ENCODE assay signal across 30 mouse cellular contexts in the genomic region with DNA sequence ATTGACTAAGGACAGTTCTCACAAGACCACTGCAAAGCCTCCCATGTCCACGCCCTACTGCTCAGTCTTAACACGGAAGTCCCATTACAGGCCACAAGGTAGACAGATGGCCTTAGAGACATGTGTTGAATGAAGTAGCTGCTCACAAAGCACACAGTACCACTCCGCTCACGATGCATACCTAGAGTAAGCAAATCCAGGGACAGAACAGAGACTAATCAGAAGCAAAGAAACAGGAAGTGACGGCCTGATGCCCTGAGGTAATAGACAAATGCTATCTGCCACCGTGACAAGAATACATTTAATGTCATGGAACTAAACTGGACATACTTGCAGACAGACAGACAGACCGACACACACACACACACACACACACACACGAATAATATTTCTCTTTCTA. TPM values are rescaled to one million over a fixed set of nuclear protein-coding genes. Genes with fewer than 3 reads are reported as not detected.
"Had no signal": no experiment of that assay in that cellular context is flagged by ENCODE, and none has a peak within 500 bp of the region (broad histone marks: within the 10 kb centered on the region; RNA-seq: fewer than 3 reads in every experiment).

No protein-coding gene starts in this region.

- H3K9me3 ChIP-seq: intestine, embryonic 15.5 days; kidney, embryonic 15.5 days; limb, embryonic 10.5 days; limb, embryonic 13.5 days; liver, embryonic 13.5 days had no signal

- H3K4me3 ChIP-seq: intestine, embryonic 15.5 days; kidney, embryonic 15.5 days; limb, embryonic 10.5 days; limb, embryonic 13.5 days; liver, embryonic 13.5 days had no signal

- ATAC-seq: intestine, embryonic 15.5 days had no signal

- H3K9ac ChIP-seq: intestine, embryonic 15.5 days; kidney, embryonic 15.5 days; limb, embryonic 13.5 days; liver, embryonic 13.5 days had no signal

- H3K27me3 ChIP-seq: intestine, embryonic 15.5 days; kidney, embryonic 15.5 days; limb, embryonic 13.5 days had no signal

- H3K4me2 ChIP-seq: intestine, embryonic 15.5 days; kidney, embryonic 15.5 days; limb, embryonic 13.5 days; liver, embryonic 13.5 days; midbrain, embryonic 11.5 days had no signal

- H3K36me3 ChIP-seq: intestine, embryonic 15.5 days; kidney, embryonic 15.5 days; liver, embryonic 13.5 days had no signal

- H3K27ac ChIP-seq: intestine, embryonic 15.5 days; kidney, embryonic 15.5 days; limb, embryonic 10.5 days; limb, embryonic 13.5 days; liver, embryonic 13.5 days had no signal

- DNase-seq: kidney, adult 11 months; kidney, adult 8-10 months; kidney, postnatal 10 days; kidney, postnatal 36 days; liver; liver, embryonic 13.5 days; lung, adult 2 months; lung, postnatal 14 days; lung, postnatal 4 days; midbrain, embryonic 14.5 days; right cerebral cortex, adult 18-20 months; right cerebral cortex, postnatal 14 days; right cerebral cortex, postnatal 4 days; thymus, adult 18-20 months; thymus, postnatal 36 days had no signal

RNA-seq across cellular contexts. Expression of gene Gm49361, which starts 5.3 kb away (rescaled TPM):
- total RNA-seq: layer of hippocampus, postnatal 14 days; megakaryocyte progenitor cell, adult 5-6 weeks; megakaryocyte-erythroid progenitor cell, adult 5-6 weeks; midbrain, postnatal 0 days had no signal
- polyA plus RNA-seq: kidney, embryonic 15.5 days; limb, embryonic 10.5 days; limb, embryonic 13.5 days; liver, embryonic 13.5 days; liver, embryonic 16.5 days; lung, embryonic 16.5 days; midbrain, embryonic 11.5 days; midbrain, embryonic 14.5 days; midbrain, postnatal 0 days; neural tube, embryonic 11.5 days; neural tube, embryonic 14.5 days; stomach, embryonic 16.5 days; urinary bladder, adult 2 months had no signal
